Mouse (Mus musculus) B cell, adult 2 months (primary cell): ENCODE results near the gene Atp2a2.

ENCODE experiments used
- DNase-seq, 2 experiments: peaks; one replicate each; pipeline ENCODE4 v3.0.0; 2022

Gene Atp2a2

DNA sequence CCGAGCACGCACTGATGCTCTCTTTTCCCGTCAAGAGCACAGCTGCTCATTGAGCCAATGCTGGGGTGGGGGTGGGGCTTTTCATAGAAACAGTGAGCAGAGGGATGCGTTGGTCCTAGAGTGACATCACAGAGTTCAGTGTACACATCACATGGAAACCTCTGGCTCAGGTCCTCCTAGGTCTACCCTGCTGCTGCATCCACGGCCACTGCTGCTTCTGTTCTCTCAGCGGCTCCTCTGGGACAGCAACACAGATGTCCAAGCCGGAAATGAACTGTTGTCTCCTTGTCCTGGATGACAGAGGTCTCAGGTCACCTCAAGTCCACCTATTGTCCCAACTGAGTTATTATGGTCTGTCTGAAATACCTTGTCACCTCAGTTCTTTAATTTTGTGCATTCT, 52.1 kb downstream of the Atp2a2 start:
- DNase-seq = no peak

DNA sequence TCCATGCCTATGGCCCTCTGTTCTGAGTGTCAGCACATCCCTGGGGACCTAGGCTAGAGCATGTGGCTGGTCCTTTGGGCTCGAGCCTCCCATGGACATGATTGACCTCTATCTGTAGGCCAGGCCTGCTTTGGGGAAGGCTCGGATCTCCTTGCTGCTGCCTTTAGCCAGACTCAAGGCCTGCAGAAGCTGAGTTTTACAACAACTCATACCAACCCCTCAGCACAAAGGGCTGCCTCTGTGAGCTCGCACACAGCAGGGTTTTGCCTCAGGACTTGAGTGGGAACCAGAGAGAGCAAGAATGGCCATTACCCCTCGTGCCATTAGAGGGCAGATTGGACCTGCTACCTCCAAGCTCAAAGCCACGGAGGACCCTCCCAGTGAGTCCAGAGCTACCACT, 53.2 kb downstream of the Atp2a2 start:
- DNase-seq = no peak

DNA sequence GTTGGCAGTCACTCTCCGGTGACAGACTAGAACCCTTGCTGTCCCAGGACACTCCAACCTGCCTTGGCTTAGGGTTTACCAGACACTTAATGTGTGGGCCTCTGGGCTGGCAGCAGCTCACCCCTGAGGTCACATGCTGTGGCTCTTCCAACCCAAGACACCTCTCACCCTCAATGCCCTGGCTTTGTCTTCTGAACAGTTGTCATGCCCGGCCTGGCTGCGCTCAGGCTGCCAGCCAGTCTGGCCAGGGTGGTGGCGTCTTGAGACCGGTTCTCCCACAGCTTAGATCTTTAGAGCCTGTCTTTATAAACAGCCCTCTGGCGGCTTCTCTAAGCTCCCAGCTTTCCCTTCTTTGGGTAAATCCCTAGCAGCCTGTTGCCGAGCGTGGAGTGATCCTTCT, 54.2 kb downstream of the Atp2a2 start:
- DNase-seq = no peak

DNA sequence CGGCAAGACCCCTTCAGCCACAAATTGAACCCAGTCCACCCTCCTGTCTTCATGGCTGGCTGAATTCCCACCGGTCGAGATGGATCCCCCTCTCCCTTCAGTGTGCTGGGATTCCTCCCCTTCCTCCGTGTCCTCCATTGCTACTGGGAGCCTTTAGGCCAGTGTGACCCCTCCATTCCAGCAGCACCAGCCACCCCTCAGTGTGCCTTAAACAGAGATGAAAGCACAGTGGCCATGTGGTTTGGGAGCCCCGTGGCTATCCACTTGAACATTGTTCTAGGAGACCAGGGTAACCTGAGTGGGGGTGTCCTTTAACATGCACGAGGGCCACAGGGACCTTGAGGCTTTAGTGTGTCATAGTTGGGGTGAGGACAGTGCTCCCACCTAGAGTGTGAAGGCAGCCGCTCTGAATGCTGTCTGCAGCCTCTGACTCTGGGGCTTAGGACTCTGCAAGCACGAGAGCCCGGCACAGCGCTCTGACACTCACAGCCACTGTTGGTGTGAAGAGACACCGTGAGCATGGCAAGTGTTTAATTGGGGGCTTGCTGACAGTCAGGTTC, 56.9 kb downstream of the Atp2a2 start:
- no peak for DNase-seq

DNA sequence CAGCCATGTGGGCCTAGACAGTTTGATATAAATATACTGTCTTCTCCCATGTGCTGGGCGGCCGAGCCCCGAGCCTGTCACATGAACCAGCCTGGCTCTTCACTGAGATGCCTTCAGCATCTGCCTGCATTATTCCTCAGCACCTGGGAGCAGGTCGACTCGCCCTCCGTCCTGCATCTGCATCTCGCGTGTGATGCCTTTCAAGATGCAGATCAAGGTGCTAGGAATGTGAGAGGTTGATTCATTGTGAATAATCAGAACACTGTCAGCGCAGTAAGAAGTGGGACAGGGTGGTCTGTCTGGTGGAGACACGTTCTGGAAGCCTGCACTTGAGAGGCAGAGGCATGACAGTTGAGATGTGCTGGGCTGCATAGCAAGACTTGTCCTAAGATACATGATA, 57.5 kb downstream of the Atp2a2 start:
- no peak for DNase-seq

DNA sequence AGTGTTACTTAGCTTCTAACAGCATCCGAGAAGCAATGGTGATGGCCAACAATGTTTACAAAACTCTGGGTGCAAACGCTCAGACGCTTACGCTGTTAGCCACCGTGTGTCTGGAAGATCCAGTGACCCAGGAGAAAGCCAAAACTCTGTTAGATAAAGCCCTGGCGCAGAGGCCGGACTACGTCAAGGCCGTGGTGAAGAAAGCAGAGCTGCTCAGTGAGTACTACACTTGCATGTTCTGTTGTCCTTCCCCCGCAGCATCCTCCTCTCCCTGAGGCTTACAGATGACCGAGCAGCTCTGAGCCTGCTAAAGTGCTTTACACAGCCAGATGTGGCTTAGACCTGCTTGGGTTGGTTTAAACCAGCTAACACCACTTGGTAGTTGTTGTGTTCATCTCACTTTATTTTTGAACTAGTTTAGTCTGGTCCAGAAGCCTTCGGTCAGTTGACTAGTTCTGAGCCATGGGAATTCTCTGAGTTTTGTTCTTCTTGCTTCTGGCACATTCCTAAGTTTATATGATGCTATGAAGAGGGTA, 61.9 kb downstream of the Atp2a2 start:
- DNase-seq = no peak

DNA sequence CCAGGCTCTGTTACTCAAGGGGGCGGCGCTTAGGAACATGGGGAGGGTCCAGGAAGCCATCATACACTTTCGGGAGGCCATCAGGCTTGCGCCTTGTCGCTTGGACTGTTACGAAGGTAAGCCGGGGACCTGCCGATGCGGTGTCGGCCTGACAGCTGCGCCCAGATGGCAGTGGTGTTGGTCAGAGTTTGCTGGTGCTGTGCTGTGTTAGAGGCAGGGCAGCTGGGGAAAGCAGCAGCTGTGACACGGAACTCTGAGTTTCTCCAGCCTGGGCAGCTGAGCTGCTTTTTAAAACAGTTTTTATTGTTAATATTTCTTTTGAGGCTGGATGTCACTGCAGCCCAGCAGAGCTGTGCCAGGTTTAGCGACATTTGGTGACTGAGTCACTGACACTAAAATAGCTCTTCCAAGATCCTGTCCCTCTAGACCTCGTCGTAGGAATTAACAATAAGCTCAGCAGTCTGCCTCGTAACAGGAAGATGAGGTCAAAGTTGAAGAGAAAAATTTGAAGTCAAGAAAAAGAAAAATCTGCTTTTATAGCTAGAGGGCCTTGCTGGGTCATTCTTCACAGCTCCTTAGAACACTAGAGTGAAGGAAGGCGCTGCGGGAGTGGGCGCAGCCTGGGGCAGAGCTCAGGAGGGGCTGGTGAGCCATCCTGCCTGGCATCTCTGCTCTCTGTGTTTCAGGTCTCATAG, 62.5 kb downstream of the Atp2a2 start:
- DNase-seq = no peak

DNA sequence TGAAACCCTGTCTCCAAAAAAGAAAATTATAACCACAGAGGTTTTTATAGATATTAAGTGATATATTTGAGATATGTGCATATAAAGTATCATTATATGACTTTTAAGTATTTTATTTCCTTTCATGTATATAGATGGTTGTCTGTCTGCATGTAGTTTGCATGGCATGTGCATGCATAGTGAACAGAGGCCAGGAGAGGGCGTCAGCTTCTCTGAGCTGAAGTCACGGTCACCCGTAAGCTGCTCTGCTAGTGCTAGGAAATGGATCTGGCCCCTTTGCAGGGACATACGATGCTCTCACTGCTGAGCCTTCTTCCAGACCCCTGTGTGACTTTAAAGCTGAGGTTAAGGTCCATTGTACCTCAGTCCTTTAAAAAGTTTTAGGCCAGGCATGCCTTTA, 67.5 kb downstream of the Atp2a2 start:
- peak in 1 of 2 experiments; percentile 9 for DNase-seq

DNA sequence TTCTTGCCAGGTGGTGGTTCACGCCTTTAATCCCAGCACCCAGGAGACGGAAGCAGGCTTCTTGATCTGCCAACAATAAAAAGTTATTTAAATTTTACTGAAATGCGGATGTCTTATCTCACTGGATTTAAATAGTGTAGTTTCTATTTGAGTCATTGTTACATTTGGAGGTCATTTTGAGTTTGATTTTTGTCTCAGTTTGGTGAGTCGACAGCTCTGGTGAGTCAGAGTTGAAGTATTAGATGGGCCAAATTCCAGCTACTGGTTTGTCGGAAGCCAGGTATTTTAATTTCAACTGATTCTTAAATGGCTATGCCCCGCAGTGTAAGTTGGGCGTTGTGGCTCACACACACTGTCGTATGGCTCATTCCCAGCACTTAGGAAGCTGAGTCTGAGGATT, 70.8 kb downstream of the Atp2a2 start:
- DNase-seq = no peak

DNA sequence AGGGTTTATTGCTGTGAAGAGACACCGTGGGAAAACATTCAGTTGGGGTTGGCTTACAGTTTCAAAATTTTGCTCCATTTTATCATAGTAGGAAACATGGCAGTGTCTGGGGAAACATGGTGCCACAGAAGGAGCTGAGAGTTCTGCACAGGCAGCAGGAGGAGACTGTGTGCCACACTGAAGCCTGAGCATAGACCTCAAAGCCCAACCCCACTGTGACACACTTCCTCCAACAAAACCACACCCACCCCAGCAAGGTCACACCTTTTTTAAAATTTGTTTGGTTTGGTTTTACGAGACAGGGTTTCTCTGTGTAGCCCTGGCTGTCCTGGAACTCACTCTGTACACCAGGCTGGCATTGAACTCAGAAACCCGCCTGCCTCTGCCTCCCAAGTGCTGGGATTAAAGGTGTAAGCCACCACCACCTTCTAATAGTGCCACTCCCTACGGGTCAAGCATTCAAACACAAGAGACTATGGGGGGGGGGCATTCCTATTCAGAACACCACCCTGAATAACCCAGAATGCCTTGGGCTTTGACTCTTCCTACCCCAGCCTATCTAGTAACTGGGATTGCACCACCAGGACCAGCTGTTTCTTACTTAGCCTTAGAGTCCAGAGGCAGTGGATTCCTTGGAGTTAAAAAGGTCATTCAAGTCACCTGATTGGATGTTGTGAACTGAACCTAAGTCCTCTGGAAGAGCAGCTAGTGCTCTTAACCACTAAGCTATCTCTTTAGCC, 71.8 kb downstream of the Atp2a2 start:
- no peak for DNase-seq

DNA sequence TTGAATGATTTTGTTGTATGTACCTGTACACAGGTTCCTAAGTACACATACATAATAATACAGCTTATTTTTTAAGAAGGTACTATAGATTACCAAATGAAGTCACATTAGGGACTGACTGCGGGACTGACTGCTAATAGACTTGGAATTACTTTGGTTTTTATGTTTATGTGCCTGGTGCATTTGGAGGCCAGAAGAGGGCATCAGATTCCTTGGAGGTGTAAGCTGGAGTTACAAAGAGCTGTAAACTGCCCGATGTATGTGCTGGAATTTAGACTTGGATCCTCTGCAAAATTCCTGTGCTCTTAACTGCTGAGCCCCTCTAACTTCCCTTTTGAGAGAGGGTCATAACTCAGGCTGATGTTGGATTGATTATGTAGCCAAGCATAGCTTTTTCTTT, 76.5 kb downstream of the Atp2a2 start:
- DNase-seq = no peak

DNA sequence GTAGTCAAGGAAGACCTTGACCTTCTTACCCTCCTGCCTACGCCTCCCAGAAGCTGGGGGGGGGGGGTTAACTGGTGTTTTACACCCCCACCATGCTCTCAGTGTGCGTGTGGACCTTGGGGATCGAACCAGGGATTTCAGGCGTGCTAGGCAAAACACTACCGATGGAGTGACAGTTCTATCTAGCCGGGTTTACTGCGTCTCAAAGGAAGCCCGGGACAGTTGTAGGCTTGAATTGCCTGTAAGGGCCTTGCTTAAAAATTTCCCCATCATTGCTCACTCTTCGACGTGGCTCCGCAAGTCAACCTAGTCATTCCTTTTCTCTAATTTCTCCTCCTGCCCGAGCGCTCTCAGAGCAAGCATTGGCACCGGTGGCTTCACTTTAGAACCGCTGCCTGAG, 78.9 kb downstream of the Atp2a2 start:
- no peak for DNase-seq

DNA sequence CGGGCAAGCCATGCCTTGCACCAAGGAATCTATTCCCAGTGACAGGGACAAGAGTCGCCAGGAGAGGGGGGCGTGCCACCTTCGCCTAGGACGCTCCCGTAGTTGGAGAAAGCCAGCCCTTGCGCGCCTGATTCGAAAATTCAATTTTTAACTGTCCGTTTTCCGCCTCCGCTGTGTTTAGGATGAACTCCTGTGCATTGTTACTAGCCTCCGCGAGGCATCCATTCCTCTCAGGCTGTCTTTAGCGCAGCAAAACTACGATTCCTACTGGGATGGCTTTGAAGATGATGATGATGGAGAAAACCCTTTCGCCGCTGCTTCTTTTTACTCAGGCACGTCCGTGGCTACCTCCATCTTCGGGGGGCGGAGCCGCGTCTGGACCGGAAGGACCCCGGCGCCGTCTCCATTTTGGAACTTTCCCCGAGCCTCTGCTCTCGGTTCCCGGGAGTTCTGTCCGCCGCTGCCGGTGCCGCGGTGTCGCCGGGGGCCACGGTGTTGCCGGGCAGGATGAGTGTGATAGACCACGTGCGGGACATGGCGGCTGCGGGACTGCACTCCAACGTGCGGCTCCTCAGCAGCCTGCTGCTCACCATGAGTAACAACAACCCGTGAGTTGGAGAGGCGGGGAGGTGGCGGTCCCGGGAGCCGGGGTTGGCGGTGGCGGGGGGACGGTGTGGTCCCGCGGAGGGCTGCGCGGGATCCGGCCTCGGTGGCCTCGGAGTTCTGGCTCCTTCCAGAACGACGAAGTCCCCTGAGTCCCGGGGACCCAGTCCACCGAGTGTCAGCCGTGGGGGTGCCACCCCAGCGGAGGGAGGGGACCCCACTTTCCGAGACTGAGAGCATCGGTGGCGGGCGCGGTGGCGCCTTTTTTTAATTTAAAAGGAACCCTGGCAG, 79.7 kb downstream of the Atp2a2 start:
- DNase-seq = peak; percentile 93 to 95

DNA sequence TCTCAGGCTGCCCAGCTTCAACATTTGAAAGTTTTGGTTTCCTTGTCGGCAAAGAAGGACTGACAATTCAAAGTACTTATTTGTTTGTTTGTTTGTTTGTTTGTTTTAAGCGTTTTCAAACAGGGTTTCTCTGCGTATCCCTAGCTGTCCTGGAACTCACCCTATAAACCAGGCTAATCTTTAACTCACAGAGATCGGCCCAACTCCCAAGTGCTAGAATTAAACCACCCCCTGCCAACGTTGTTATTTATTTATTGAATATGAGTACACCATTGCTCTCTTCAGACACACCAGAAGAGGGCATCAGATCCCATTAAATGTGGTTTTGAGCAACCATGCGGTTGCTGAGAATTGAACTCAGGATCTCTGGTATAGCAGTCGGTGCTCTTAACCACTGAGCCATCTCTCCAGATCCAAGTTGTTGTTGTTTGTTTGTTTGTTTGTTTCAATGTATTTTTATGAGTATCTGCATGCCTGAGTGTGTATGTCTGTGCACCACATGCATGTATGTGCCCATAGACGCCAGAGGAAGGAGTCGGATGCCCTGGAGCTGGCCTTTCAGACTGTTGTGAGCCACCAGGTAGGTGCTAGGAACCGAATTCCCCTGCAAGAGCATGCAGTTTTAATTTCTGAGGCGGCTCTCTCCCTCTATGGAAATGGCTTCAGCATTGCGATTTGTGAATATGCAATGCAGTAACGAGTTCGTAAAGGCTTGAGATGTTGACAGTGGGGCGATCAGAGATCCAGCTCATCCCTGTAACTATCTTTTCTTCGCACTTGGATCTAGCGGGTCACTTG, 80.6 kb downstream of the Atp2a2 start, which contains the start of gene Anapc7:
Gene Anapc7, plus strand, starts transcription at position 423 of the 798 bp plus-strand sequence.
- DNase-seq = no peak

DNA sequence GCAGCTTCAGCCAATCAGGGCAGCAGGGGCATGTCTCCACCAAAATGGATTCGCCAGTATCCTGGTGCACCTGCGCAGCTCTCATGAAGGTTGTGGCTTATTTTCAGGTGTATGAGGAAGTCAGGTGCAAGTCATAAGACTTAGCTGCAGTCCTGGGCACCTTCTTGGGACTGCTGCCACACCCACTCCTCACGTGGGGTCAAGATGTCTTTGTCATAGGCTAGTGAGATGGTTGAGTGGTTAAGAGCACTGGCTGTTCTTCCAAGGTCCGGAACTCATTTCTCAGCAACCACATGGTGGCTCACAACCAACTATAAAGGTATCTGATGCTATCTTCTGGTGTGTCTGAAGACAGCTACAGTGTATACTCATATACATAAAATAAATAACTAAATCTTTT, 81.3 kb downstream of the Atp2a2 start:
- DNase-seq = peak; percentile 42 to 54

DNA sequence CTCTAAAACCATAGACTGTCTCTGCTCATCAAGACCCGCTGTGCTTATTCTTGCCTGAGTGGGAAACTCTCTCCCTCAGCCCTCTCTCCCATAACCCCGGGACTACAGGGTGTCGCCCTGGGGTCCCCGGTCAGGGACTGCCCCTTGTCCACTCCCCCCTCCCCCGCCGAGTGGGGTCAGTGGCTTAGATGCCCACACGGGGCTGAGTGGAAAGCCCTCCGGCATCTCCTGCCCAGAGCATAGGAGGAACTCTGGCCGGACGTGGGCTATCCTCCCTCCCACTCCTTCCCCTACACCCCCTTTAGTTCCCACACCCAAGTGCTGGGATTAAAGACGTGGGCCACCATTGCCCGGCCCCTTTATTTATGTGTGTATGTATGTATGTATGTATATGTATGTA, 86.6 kb downstream of the Atp2a2 start:
- DNase-seq = no peak

DNA sequence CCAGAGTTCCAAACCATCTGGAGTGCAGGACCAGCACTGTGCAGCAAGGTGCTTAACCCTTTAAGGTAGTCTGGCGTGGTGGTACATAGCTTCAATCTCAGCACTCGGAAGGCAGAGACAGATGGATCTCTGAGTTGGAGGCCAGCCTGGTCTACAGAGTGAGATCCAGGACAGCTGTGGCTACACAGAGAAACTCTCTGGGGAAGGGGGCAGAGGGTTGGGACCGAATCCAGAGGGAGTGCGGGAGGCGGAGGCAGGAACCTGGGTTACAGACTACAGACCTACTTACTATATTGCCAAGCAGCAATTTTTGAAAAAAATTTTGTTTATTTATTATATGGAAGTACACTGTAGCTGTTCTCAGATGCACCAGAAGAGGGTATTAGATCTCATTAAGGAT, 87.7 kb downstream of the Atp2a2 start:
- no peak for DNase-seq

DNA sequence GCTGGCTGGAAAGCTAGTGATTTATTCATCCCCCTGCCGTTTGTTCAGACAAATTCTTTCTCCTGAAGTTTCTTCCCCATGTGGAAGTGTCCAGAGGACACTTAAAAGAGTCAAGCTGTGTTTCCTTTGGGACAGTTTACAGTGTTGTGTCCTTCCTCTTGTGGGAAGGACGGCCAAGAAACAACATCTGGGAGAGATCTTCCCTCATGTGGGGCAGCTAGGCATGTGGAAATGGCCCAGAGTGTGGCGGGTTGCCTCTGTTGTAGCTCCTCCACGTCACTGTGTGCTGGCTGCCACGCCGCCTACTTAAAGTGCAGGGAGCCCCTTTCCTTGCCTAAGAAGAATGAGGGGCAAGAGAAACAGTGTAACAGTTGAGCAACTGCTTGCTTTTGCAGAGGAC, 89.2 kb downstream of the Atp2a2 start:
- DNase-seq = no peak

DNA sequence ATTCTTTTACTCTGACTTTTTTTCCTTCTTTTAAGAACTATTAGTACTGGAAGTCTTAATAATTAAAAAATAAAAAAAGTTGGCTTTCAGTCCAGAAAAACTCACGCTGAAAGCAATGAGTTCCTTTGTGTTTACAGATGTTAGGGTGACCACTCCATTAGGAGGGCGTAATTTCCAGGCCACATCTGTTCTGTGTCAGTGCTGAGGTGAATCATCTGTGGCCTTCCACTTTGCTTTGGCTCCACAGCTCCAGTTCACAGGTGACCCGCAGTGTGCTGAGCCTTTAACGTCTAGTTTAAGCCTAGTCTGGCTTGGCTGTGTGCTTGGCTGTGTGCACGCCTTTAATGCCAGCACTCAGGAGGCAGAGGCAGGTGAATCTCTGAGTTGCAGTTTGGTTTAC, 90.1 kb downstream of the Atp2a2 start:
- no peak for DNase-seq

DNA sequence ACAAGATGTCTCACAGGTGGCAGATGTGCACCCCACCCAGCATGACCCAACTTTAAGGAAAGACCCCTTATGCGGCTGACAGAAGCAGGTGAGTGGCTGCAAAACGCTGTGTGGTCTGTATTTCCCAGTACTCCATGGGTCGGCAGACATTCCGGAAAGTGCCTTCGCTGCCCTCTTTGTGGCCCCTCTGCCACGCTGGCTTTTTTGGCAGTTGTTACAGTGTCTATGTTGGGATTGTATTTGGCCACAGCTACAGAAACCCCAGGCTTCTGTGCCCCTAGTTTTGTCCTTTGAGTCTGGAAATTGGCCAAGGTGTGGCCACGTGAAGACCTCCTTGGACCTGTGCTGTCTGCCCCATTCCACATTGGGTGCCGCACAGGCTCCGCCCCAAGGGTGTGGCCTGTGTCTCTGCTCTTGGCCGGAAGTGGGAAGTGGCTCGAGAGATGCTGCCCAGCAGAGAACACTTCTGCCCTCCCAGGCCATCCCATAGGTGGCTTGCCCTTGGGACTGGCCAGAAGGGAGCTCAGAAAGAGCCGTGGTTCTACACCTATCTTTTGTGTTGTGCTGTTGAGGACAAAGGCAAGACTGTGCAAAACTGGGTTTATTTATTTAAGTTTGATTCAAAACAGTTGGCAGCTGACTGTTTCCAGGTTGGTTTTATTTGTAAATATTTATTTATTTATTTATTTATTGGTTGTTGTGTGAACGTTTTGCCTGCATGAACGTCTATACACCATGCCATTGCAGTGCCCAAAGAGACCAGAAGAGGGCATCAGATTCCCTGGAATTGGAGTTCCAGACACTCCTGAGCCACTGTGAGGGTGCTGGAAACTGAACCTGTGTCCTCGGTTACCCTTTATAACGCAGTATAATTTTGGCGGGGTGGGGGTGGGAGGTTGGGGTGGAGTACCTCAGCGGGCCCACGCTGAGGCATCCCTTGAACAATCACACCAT, 92.1 kb downstream of the Atp2a2 start:
- DNase-seq = peak; percentile 31 to 36

DNA sequence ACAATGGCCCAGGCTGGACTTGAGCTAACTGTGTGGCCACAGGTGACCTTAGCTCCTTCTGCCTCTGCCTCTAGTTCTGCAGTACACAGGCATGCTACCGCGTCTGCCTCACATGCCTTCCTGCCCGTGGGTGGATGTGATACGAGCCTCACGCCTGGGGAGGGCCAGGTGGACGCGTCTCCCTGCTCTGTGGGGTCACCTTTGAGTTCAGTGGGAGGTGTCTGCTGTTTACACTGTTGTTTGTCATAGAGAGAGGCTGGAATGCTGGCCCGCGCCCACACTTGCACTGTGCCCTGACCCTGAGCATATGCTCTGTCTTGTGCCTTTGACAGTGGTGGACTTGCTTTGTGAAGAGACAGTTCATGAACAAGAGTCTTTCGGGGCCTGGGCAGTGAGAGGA, 96.5 kb downstream of the Atp2a2 start:
- no peak for DNase-seq
